Mouse (Mus musculus) CD4-positive, CD25-positive, alpha-beta regulatory T cell, adult 2 months (primary cell): ENCODE results near the gene Slc38a1.
A peak's percentile ranks its signal among the peaks of the same experiment; 100 is the strongest.

Experiments
- DNase-seq: peaks from one replicate; pipeline ENCODE4 v3.0.0-alpha.2; 2012; ENCODE audit warnings: low read depth, low spot score

Gene Slc38a1

GRCm38 (mm10) chr15:96562521-96562920 is 80.2 kb downstream of the Slc38a1 start:
- DNase-seq: no peak

GRCm38 (mm10) chr15:96560576-96561298 is 82.0 kb downstream of the Slc38a1 start:
- no peak for DNase-seq

GRCm38 (mm10) chr15:96551569-96552380 is 90.9 kb downstream of the Slc38a1 start:
- peak; percentile 85 for DNase-seq

GRCm38 (mm10) chr15:96551107-96551506 is 91.6 kb downstream of the Slc38a1 start:
- DNase-seq: no peak

- no peak for DNase-seq
These were observed 94.3 kb downstream of the Slc38a1 start for GRCm38 (mm10) chr15:96548363-96548762.

GRCm38 (mm10) chr15:96547256-96548195 is 95.2 kb downstream of the Slc38a1 start:
- DNase-seq: no peak

GRCm38 (mm10) chr15:96543181-96543828 is 99.4 kb downstream of the Slc38a1 start:
- peak; percentile 82 for DNase-seq

- no peak for DNase-seq
These were observed 100.6 kb downstream of the Slc38a1 start for GRCm38 (mm10) chr15:96542135-96542534.

GRCm38 (mm10) chr15:96537272-96537671 is 105.4 kb downstream of the Slc38a1 start:
- DNase-seq: no peak

- no peak for DNase-seq
These were observed 106.3 kb downstream of the Slc38a1 start for GRCm38 (mm10) chr15:96536412-96536811.

GRCm38 (mm10) chr15:96527686-96528085 is 115.0 kb downstream of the Slc38a1 start:
- no peak for DNase-seq

GRCm38 (mm10) chr15:96524239-96524738 is 118.4 kb downstream of the Slc38a1 start:
- DNase-seq: no peak
